Mouse (Mus musculus) E14TG2a.4 (cell line): Measurements from ENCODE around the gene Btnl10.
"Not testable (repeated sequence)": the region's sequence is repeated elsewhere in the genome, so short reads cannot be mapped to it uniquely, and the experiment has no call there.

Experiments used
- H3K27me3 ChIP-seq: 2 replicates; pipeline ENCODE4 v1.6.1; 2014; ENCODE audit warnings: low read length, control low read depth; ENCODE audit not compliant: insufficient read depth
- H3K36me3 ChIP-seq: 2 replicates; pipeline ENCODE4 v1.6.1; 2014; ENCODE audit warnings: low read length, control low read depth; ENCODE audit not compliant: insufficient read depth
- H3K4me1 ChIP-seq: replicated peaks from 2 replicates; pipeline ENCODE4 v1.6.1; 2014; ENCODE audit warnings: low read depth, low read length, control low read depth
- H3K4me3 ChIP-seq: replicated peaks from 2 replicates; pipeline ENCODE4 v1.5.1; 2014; ENCODE audit warnings: mild to moderate bottlenecking, low read length
- H3K9me3 ChIP-seq: 2 replicates; pipeline ENCODE4 v1.6.1; 2014; ENCODE audit warnings: low read length, control low read depth
- CTCF ChIP-seq: conservative IDR thresholded peaks from 2 replicates; pipeline ENCODE4 v1.5.1; 2014; ENCODE audit warnings: low read length
- NANOG ChIP-seq: IDR thresholded peaks from 2 replicates; pipeline ENCODE4 v1.6.1; 2014; ENCODE audit warnings: borderline replicate concordance, low read length, mixed read lengths
- POU5F1 ChIP-seq: IDR thresholded peaks from 2 replicates; pipeline ENCODE4 v1.6.1; 2014; ENCODE audit warnings: low read length, borderline replicate concordance

Gene Btnl10

DNA sequence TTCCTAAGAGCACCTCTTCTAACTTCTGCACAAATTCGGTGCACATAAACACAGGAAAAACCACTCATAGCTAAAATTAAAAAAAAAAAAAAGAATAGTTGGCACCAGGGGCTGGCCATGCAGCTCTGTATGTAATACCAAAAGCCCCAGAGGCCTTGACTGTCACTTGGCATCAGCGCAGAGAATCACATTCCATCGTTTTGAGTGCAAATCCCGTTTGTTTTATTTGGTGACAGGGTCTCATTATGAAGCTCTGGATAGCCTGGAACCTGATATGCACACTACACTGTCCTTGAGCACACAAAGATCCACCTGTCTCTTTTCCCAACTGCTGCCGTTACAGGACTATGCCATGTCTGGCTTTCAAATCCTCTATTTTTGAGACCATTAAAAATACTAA, 33.5 kb downstream of the Btnl10 start:
- TF ChIP-seq NANOG (no peak), POU5F1 (no peak), CTCF (no peak)
- H3K4me3 ChIP-seq, result no peak overlapping the region
- peaks cover 50% of the 10 kb centered on the region for H3K27me3 ChIP-seq
- H3K4me1 ChIP-seq, result peaks cover 30% of the 10 kb centered on the region
- peaks cover 3% of the 10 kb centered on the region; the same call in 1 of the 2 replicates for H3K36me3 ChIP-seq
- no peaks in the 10 kb centered on the region for H3K9me3 ChIP-seq

DNA sequence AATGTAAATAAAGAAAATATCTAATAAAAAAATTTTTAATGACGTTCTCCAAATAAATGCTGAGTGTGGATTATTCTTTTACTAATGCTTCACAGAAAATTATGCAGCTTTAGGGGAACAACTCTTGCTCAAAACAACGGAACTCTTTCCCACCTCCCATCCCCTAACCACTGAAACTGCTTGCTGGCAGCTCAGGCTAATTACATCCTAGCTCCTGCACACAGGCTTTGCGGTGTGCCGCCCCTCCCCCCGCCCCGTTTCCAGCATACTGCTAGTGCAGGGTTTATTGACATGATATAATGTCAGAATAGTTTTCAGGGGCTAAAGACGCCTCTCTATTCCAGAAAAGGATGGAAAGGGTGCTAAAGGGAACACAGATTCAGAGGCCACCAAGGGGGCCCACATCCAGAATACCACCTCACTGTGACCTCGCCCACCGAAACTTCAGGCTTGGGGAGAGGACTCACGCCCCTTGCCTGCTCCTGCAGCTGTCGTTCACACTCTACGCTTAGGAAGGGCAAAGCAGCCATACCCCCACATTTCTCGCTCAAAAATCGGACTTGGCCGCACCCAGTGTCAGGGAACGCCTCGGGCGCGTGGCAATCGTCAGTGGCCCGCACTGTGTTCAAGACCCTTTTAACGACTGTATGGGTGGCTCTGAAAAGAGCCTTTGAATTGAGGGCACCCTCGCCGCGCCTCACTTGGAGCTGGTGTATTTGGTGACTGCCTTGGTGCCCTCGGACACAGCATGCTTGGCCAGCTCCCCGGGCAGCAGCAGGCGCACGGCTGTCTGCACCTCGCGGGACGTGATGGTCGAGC, 35.9 kb downstream of the Btnl10 start:
- H3K4me3 ChIP-seq, result peak overlapping the region; percentile 84
- peaks cover 51% of the 10 kb centered on the region for H3K27me3 ChIP-seq
- TF ChIP-seq NANOG (no peak), CTCF (no peak), POU5F1 (no peak)
- peaks cover 20% of the 10 kb centered on the region for H3K36me3 ChIP-seq
- H3K4me1 ChIP-seq, result peaks cover 27% of the 10 kb centered on the region
- no peaks in the 10 kb centered on the region for H3K9me3 ChIP-seq

DNA sequence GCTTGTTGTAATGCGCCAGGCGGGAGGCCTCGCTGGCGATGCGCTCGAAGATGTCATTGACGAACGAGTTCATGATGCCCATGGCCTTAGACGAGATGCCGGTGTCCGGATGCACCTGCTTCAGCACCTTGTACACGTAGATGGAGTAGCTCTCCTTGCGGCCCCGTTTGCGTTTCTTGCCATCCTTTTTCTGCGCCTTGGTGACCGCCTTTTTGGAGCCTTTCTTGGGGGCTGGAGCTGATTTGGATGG, 36.4 kb downstream of the Btnl10 start:
- H3K9me3 ChIP-seq, result not testable (repeated sequence)
- Histone ChIP-seq H3K36me3 (peaks cover 20% of the 10 kb centered on the region), H3K27me3 (peaks cover 53% of the 10 kb centered on the region), H3K4me3 (peak overlapping the region; percentile 84), H3K4me1 (peaks cover 27% of the 10 kb centered on the region)

DNA sequence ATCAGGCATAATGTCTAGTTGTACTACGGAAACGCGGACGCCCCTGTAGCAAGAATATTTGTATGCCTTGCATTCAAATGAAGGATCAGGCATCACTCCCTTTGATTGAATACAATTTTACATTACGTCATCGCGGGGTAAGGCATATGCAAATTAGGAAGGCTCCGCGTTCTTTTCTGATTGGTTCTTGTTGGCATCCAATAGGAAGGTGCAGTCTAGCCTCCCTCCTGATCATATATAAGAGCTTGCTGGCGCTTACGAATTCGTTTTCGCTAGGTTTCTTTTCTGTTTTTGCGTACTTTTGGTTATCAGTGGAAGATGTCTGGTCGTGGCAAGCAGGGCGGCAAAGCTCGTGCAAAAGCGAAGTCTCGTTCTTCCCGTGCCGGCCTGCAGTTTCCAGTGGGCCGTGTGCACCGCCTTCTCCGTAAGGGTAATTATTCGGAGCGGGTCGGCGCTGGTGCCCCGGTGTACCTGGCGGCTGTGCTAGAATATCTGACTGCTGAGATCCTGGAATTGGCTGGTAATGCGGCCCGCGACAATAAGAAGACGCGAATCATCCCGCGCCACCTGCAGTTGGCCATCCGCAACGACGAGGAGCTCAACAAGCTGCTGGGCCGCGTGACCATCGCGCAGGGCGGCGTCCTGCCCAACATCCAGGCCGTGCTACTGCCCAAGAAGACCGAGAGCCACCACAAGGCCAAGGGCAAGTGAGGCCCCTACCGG, 36.9 kb downstream of the Btnl10 start, which contains the start of the genes Hist3h2a and Trim17:
Gene Hist3h2a, plus strand, starts transcription at position 266 of the 723 bp plus-strand sequence.
Gene Trim17, plus strand, starts transcription at position 266 of the 723 bp plus-strand sequence.
- peaks cover 20% of the 10 kb centered on the region for H3K36me3 ChIP-seq
- peaks cover 29% of the 10 kb centered on the region for H3K4me1 ChIP-seq
- H3K9me3 ChIP-seq, result no peaks in the 10 kb centered on the region
- no peak for TF ChIP-seq POU5F1
- no peak for TF ChIP-seq CTCF
- TF ChIP-seq NANOG, result no peak
- peak within 1 kb of the TSS; percentile 84 for H3K4me3 ChIP-seq
- peaks cover 54% of the 10 kb centered on the region for H3K27me3 ChIP-seq

DNA sequence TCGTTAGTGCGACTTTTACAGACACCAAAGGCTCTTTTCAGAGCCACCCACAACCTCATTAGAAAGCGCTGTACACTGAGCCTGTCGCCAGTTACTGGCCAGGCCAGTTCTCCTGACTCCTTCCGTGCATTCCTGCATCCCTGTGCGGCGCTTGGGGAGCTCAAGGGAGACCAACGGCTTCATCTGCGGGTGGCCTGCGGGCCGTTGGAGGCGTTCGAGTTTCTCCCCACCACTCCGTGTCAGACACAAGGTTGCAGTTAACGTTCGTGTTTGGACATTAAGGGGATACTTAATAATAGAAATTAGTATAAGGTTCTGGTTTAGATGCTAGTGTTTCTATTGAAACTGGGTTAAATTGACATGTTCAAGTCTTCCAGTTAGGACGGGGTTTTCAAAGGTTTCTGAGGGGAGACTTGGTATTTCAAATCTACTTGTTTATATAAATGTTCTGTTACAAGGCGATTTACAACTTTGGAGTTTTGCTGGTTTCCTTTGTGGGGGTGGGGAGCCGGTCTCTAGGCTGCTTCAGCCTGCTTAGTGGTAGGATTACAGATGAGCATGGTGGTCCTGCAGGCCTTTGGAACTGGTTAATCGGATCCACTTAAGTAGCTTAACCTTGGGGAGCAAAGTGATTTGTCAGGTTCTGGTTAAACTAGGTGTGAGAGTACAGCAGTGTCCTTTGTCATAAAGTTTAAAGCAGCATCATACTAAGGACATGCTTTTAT, 37.6 kb downstream of the Btnl10 start:
- Histone ChIP-seq H3K4me3 (peak overlapping the region; percentile 84), H3K27me3 (peaks cover 54% of the 10 kb centered on the region), H3K9me3 (no peaks in the 10 kb centered on the region), H3K4me1 (peaks cover 28% of the 10 kb centered on the region), H3K36me3 (peaks cover 20% of the 10 kb centered on the region)
- TF ChIP-seq NANOG (no peak), CTCF (no peak), POU5F1 (no peak)

DNA sequence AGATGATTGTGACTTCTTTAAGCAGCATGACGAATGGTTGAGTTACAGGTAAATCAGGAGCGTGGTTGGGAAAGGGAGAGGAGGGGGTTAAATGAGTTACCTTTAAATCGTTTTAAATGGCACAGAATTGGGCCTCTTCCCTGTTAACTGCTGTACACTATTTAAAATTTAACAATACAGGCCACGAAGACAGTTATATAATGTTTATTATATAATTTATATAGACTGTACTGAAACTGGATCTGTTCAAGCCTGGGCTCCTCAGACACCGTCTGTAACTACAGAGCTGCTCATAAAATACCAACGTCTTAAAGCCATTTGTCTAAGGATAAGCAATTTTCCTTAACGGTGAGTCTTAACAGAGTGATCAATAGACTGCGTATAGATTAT, 38.2 kb downstream of the Btnl10 start:
- TF ChIP-seq POU5F1 (no peak), NANOG (no peak)
- peaks cover 28% of the 10 kb centered on the region for H3K4me1 ChIP-seq
- H3K4me3 ChIP-seq, result peak overlapping the region; percentile 84
- H3K9me3 ChIP-seq, result no peaks in the 10 kb centered on the region
- H3K36me3 ChIP-seq, result peaks cover 20% of the 10 kb centered on the region
- H3K27me3 ChIP-seq, result peaks cover 53% of the 10 kb centered on the region

DNA sequence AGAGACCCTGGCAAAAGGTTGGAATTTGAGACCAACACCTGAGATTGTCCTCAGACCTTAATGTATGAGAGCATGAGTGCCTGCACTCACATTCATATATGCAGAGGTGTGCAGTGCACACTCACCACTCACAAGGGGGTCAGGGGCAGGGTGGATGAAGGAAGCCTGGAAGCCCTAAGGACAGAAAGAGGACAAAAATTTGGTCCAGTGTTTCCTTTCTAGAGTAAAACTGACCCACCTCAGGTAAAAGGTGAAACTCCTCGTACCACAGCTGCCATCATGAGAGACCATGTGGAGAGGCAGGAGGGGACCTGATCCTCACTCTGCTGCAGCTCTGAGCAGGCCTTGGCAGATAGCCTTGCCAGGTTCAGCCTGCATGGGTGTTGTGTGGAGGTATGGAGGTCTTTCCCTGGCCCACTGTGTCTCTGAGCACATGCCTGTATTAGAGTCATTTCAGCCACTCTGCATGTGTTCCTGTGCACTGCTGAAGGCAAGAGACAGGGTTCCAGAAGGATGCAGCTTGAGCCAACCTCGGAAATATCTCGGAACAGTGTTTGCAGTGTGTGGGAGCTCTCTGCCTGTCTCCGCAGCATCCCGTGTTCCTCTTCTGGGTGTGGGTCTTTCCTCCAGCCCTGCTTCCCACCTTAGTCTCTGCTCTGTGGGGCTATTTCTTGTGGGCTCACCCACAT, 39.7 kb downstream of the Btnl10 start:
- peaks cover 32% of the 10 kb centered on the region for H3K4me1 ChIP-seq
- peaks cover 20% of the 10 kb centered on the region for H3K36me3 ChIP-seq
- H3K4me3 ChIP-seq, result no peak overlapping the region
- TF ChIP-seq NANOG (no peak), CTCF (no peak), POU5F1 (no peak)
- H3K27me3 ChIP-seq, result peaks cover 57% of the 10 kb centered on the region
- peaks cover 7% of the 10 kb centered on the region for H3K9me3 ChIP-seq

DNA sequence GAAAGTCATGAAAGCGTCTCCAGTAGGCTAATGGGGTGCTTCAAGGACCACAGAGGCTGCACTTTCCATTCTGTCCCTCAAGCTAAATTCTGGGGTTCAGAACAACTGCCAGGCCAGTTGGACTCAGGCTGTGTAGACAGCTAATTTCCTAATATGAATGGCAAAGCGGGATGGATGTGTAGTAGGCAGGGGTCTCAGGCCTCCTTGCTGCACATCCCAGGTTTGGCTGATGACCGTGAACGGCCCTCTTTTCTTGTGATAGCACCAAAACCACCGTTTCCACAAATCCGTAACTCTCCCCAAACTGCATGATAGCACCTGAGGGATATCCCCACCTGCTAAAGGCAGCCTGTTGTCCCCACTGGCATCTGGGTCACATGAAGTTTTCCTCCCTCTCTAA, 40.8 kb downstream of the Btnl10 start:
- Histone ChIP-seq H3K4me1 (peaks cover 35% of the 10 kb centered on the region), H3K36me3 (peaks cover 20% of the 10 kb centered on the region), H3K4me3 (no peak overlapping the region), H3K9me3 (peaks cover 7% of the 10 kb centered on the region), H3K27me3 (peaks cover 65% of the 10 kb centered on the region)
- TF ChIP-seq POU5F1, result no peak
- no peak for TF ChIP-seq CTCF
- TF ChIP-seq NANOG, result no peak
